Mouse (Mus musculus) c-Kit-positive CD71-positive TER-119-negative erythroid progenitor cells, embryonic 14.5 days (primary cell): Measurements from ENCODE around the gene Cnot11.

Experiments
- DNase-seq: peaks from one replicate; pipeline ENCODE4 v3.0.0-alpha.2; 2013; ENCODE audit warnings: low read depth

Gene Cnot11

DNA sequence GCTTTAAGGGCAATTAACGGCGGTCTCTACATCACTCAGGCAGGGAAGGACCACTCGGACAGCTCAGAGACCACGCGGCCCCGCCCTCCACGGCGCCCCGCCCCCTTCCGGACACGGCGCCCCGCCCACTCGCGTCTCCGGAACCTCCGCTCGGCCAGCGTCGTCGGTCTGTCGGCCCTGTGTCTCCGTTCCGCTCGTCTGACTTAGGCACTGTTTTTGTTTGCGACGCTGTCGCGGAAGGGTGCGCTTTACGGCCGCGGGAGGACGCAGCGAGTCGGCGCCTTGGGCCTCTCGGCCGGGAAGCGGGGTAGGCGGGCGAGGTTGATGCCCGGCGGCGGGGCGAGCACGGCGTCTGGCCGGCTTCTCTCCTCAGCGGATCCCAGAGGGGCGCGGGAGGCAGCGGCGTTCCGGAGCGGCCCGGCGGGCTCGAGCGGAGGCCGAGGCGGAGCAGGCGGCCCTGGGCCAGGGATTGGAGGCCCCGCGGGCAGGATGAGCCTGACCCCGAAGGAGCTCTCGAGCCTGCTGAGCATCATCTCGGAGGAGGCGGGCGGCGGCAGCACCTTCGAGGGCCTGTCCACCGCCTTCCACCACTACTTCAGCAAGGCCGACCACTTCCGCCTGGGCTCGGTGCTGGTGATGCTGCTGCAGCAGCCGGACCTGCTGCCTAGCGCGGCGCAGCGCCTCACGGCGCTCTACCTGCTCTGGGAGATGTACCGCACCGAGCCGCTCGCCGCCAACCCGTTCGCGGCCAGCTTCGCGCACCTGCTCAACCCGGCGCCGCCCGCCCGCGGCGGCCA, 921 bp downstream of the Cnot11 start:
- peak; percentile 99 for DNase-seq

DNA sequence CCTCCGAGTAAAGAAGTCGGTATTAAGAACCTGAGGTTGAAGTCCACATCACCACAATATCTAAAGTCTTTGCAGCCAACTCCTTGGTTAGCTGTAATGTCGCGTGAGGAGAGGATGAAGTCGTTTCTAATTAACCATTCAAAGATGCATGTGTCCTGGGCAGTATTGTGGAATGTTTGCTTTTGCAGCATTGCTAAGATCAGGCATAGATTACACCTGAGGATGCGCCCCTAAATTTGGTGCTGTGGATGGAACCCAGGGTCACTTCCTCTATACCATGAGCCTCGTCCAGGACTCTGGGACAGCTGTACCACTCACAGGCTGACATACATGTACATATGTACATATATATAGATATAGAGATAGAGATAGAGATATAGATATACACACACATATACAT, 1.9 kb downstream of the Cnot11 start:
- no peak for DNase-seq

DNA sequence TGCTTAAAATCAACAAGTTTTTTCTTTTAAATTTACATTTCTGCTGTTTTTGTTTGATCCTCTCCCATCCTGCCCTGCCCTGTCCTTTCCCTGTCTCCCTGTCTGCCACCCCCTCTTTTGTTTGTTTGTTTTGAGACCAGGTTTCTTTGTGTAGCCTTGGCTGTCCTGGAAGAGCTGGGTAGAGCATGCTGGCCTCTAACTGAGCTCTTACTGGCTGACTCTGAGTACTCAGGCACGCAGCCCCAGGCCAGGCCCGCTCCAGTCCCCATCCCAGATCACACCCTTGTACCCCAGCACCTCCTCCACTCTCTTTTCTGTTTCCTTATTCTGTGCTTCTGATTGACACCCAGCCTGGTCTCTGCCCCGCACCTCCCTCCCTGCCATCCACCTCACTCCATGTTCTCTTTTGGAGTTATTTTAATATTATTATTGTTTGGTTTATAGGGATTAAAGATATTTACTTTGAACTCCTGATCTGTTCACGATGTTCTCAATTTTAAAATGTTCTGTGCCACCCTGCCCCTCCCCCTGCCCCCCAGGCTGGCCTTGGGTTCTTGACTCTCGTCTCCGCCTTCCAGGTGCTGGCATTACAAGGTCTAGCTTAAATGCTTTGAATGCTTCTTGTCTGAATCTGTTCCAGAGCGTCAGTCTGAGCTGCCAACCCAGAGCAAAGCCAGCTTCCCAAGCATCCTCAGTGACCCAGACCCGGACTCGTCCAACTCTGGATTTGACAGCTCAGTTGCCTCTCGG, 3.0 kb downstream of the Cnot11 start:
- DNase-seq = no peak

DNA sequence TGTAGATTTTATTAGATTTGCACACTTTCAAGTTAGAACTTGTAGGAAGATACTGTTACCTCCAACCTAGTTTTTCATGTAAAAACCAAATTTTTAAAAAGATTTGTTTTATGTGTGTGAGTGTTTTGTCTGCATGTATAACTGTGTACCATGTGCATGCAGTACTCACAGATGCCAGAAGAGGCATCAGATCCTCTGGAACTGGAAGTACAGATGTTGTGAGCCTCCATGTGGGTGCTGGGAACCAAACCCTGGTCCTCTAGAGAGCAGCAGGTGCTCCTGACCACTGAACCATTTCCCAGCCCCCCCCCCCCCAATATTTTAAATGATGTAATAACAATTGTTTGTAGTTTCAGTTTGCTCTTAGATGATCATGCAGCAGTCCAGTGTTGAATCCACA, 5.8 kb downstream of the Cnot11 start:
- no peak for DNase-seq

DNA sequence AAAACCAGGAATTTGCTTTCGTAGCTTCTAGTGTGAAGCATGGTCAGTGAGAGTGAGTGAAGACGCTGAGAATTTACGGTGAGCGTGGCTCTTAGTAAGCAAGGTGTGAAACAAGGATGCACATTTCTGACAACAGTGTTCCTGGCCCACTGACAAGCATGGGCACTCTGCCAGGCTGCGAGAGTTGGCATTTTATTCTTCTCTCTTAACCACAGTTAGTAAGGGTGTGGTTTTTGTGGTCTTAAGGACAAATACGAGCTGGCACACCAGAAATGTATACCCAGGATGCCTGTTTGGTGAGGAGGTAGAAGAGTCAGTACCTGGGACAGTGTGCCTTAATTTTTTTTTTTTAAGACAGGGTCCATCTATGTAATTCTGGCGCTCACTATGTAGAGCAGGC, 10.8 kb downstream of the Cnot11 start:
- no peak for DNase-seq

DNA sequence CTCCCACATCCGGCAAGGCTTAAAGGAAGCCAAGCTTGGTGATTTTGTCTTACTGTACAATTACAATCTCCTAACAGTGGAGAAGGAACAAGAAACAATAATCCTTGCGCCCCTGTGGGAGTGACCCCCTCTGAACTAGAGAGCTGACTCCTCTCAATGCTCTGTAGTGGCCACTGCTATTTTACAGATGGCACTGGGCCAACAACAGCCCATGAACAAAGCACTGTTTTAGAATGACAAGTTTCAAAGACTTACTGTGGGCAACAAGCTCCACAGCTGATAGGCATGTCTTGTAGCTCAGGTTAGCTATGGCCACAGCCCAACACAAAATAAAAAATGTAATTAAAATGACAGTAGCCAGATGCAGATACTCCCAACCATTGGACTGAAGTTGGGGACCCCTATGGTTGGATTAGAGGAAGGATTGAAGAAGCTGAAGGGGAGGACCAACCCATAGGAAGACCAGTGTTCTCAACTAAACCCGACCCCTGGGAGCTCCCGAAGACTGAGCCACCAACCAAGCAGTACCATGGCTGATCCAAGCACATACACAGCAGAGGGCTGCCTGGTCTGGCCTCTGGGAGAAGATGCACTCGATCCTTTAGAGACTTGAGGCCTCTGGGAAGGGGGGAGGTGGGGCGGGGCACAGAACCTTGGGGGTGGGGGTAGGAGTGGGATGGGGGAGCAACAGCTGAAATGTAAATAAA, 11.5 kb downstream of the Cnot11 start:
- no peak for DNase-seq

DNA sequence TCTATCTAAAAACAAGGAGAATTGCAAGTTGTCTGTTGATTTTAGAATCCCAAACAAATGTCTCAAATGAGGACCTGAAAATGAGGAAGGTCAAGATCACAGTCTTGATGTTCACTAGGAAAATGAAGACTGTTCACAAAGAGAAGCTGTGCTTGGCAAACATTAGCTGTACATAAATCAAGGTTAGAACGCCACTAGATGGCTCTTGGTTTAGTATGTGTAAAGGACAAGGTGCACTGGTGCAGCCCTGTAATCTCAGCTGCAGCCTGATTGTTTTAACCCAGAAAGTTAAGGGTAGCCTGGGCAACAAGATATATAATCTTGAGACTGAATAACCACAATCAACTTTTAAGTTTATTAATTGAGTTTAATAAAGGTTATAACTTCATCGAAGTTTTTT, 12.4 kb downstream of the Cnot11 start:
- DNase-seq = no peak

DNA sequence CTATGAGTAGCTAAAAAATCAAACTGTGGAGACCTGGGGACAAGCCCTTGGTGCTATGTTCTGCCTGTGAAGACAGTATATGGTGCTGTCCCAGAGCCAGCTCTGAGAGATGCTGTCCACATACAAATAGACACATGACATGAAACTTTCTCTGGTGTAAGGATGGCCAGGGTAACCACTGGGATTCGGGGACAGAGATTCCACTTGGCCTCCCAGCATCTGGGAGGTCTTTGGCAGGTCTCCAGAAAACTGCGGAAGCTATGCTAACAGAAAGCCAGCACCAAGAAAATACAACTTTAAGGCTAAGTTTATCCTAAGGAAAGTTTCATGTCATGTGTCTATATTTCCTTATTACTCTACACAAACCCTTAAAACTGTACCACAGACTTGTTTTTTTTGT, 15.0 kb downstream of the Cnot11 start:
- no peak for DNase-seq

DNA sequence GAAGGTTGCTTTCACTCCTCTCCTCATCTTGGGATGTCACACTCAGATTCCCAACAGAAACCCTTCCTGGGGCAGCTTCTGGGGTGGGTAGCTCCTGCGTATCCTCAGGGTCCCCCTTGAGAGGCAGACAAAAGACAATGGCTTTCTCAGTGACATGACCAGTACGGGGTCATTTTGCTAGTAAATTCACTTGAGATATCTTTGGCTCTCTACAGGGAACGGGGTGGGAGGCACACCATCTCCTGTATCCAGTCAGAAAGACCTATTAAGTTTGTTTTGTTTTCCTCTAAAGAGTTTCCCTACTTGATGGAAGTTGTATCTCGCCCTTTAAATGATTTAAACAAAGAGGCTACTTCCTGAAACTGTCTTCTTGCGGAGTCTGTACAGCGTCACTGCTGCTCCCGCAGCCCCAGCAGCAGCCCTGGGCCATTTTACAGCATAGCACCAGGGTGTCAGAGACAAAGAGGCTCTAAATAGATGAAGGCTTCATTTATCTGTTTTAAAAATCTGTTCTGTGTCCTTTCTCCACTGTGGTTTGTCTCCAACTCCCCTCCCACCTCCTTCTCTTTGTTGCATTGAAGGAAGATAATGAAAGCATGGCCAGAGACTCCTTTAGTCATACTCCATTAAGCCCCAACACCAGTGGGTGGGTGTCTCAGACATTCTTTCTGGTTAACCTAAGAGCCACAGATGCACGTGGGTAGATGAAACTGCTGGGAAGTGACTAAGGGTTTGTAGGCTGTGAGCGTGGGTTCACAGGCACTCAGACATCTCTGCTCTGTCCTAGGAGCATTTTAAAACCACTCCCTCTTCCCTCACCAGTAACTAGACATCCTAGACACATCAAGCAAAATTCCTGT, 21.0 kb downstream of the Cnot11 start:
- DNase-seq = no peak

DNA sequence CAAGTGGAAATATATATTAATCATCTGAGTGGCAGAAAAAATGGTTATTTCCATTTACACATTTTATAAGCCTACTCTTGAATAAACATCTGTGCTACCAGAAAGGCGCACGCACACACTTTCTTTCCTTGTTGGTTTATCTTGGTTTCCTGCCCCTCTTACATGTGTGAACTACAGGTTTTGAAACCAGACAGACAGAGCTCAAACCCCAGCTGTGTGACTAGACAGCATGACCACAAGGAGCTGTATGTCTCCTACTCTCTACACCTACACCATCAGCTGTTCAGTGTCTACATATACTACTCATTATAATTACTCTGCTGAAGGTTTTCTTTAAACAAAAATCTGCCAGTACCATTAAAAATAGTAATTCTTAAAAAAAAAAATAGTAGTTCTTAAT, 24.2 kb downstream of the Cnot11 start:
- DNase-seq = no peak

DNA sequence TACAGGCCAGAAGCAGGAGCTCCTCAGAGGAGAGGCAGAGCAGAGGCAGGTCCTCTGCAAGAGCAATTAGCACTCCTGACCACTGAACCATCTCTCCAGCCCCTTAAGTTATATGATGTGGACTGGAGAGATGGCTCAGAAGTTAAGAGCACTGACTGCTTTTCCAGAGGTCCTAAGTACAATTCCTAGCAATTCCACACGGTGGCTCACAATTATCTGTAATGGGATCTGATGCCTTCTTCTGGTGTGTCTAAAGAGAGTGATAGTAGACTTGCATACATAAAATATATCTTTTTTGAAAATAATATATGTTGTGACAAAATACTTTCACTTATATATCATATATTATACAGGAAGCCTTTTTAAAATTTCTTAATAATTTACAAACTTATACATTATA, 27.1 kb downstream of the Cnot11 start:
- no peak for DNase-seq

DNA sequence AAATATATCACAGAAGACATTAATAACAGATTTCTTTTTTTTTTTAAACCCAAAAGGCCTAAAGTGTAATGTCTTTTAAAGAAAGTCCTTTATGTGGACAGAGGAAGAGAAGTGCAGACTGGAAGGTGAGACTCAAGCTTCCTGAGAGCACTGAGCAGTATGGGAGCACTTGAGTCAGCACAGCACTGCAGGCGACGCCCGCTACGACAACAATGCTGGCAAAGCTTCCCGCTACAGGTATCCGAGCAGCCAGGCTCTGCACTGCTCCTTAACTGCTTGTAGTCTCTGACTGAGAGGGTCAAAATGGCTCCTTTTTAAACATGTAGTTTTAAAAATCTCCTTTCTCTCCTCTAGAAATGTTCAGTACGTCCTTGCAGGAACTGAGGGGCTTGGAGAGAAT, 28.4 kb downstream of the Cnot11 start:
- DNase-seq = no peak

DNA sequence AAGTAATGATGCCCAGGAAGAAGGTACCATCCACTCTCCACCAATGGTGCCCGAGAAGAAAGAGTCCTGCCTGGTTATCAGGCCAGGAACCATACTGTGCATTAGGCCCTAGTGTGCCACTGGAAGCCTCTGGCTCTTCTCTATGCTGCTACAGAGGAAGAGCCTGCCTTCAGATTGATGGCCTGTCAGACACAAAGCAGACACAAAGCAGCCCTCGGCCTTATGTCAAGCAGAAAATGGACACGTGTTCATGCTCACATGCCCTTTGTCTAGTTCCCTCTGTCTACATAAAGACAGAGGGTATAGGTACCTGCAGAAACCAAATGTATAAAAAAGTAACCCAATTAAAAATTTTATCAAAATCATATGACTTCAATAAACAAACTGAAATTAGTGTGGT, 29.8 kb downstream of the Cnot11 start:
- DNase-seq = no peak

DNA sequence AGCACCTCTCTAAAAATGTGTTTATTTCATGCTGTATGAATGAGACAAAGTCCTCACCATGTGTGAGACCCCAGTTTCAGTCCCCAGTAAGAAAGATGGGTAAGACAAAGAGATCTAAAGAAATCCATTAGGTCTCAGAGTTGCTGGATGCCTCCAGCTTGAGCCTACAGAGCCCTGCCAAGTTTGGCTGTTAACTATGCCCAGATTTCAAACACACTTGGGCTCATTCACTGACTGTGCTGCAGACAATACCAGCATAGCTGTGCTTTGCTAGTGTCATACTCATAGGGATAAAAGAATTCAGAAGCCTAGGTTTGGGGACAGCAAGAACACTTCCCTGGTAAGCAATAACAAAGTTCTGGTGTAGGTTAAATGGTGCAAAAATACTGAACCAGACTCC, 33.3 kb downstream of the Cnot11 start:
- no peak for DNase-seq

DNA sequence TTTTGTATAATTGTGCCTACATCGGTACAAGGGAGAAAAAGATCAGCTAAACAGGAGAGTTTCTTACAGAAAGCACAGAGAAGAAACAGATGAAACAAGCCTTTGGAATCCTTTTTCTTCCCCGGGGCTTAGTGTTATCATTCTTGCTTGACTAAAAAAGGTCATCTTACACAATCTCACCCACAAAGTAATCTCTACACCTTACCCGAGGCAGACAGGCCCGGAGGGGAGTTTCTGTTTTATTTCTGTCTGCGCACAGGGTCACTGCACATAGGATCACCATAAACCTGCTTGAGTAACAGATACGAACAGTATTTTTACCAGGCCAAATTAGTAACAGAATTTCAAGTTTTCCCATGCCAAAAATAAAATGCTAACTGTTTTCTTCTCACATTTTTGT, 36.9 kb downstream of the Cnot11 start:
- DNase-seq = no peak

DNA sequence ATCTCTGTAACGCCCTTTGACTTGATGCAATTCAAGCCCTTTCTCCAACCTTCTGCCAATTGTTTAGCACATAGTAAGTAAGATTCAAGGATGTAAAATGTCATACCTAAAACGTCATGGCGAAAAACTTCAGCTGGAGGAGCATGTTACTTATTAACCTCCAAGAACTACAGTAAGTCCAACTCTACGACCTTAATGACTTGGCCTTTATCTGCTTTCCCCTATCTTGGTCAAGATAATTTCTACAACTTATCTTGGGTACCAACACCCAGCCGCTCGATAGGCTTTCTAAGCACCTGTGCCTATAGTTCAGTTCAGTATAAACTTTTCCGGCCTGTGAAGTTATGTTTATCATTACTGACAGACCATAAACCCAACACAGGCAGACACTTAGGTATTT, 39.1 kb downstream of the Cnot11 start:
- no peak for DNase-seq

DNA sequence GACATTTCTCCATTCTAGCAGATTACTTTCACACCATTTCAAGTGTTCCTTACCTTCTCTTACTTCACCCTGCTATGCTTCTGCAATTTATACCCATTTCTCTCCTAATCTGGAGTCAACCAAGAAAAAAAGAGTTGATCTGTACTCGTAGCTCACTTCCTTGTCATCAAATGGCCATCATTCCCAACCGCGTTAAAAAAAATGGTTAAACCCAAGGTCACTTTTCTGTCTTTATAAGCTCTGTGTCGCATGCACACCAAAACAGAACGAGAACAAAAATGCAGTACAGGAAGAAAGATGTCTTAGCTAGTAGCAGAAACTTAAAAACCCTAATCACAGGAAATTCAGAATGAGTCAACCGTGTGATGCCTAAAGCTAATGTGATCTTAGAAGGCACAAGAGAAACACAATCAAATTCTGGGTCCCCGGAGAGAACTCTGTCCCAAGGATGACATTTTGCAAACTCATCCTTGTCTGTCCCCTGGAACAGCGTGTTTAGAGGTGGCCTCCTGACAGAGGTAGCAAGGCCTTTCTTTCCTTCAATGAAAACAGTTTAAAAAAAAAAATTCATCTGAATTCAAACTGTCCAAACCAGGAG, 41.1 kb downstream of the Cnot11 start:
- peak; percentile 11 for DNase-seq

DNA sequence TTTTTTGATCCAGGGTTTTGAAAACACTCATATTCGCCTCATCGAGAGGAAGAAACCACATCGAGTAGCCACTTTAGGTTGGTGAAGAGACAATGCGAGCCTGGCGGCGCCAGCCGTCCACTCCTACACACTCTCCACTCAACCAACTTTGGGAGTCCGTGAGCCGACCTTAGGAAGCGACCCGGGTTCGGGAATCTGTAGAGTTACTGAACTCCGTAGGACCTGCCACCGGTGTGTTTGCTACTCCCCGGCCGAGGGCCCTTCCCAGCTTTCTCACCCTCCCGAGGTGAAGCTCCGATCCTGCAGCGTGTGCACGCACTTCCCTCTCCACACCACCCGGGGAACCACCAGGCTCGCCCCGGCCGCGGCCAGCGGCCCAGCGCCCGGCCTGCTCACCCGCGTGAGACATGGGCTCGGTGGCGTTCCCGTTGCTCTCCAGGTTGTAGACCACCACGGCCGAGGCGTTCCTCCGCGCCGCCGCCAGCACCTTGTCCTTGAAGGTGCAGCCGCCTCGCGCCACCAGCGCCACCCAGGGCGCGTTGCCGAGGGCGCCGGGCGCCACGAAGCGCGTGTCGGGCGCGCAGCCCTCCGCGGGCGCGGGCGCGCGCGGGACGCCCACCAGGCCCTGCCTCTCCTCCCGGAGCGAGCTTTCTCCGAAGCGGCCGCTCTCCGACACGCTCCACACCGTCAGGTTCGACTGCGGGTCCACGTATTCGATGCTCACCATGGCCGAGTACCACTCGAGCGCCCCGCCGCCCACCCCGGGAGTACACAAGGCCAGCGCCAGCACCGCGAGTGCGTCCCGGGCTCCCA, 41.8 kb downstream of the Cnot11 start:
- peak; percentile 34 for DNase-seq

DNA sequence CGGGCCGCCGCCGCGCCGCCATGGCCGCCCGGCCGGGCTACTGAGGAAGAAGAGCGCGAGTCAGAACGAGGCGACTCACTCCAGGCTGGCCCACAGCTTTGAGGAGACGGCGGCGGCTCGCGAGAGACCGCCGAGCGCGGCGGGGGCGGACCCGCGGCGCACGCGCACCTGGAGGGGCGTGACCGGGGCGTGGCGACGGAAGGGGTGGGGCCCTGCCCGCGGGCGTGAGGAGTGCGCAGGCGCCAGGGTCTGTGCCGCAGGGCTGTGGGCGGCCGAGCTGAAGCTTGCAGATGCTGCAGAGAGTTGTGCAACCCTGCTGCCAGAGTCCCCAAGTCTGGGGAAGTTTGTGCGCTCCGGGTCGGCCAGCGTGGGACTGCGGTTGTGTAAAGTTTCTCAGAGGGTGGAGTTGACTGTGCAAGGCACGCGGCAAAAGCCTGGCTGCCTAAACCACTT, 42.5 kb downstream of the Cnot11 start, which contains the start of gene Rnf149:
Gene Rnf149, minus strand, starts transcription at position 153 of the 453 bp plus-strand sequence.
- DNase-seq = peak; percentile 75

DNA sequence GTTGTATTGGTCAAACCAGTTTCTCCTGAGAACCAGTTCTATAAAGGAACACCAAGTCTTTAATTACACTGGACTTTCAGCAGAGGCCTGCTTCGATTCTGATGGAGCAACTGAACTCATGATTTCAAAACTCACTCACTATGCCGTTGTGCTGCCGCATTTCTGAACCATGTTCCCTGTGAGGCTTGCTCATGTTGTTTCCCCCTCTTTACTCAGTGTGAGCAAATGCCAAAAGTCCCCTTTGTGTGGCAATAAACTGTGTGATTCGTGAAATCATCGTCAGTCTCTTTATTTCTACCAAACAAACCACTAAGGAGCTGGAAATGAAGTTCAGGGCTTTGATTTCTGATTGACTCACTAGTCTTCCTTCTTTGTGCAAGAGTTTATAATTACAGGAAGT, 43.7 kb downstream of the Cnot11 start:
- no peak for DNase-seq

DNA sequence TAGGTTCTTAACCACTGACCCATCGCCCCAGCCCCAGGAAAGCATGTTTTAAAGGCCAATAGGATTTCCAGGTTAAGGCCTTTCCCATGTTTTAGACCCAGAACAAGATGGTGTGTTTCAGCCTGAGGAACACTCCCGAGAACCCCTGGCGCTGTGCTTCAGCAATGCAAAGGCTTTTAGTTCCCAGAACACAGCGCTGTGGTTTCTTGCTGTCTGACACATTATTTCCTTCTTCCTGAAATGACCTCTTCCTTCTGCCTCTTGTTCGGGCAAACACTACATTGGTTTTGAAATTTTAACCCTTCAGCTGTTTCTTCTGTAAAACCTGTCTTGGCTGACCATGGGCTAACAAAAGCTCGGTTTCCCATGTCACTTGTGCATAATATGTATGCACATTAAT, 44.3 kb downstream of the Cnot11 start:
- no peak for DNase-seq
